Mouse (Mus musculus) MEL (cell line): ENCODE results near the gene Syt3. TPM values are rescaled to one million over a fixed set of nuclear protein-coding genes. Genes with fewer than 3 reads are reported as not detected.

Experiments used
- DNase-seq: peaks from one replicate; pipeline ENCODE4 v3.0.0; 2011; ENCODE audit warnings: low read depth, low spot score
- H3K27ac ChIP-seq: 2 replicates; pipeline ENCODE4 v1.5.1; 2012; ENCODE audit warnings: low read depth, mild to moderate bottlenecking, control low read depth, low read length, moderate library complexity; ENCODE audit not compliant: control insufficient read depth
- H3K27me3 ChIP-seq, 2 experiments: fragments of 150-350 bp in 1 of 2; sonication (generic) in 1 of 2; 2 replicates each; pipeline ENCODE4 v1.6.1; 2012; ENCODE audit warnings: low read length in 2 of 2, mild to moderate bottlenecking in 2 of 2, improper control_type of control experiment in 1 of 2, moderate library complexity in 1 of 2; ENCODE audit not compliant: insufficient read depth in 2 of 2, control insufficient read depth in 1 of 2
- H3K36me3 ChIP-seq, 2 experiments: 2 replicates each; pipeline ENCODE4 v1.6.1; 2012 to 2014; ENCODE audit warnings: low read length in 2 of 2, improper control_type of control experiment in 1 of 2, inconsistent platforms in 1 of 2, mild to moderate bottlenecking in 1 of 2; ENCODE audit not compliant: insufficient read depth in 2 of 2, control insufficient read depth in 1 of 2
- H3K4me1 ChIP-seq, 2 experiments: fragments of 150-350 bp in 1 of 2; sonication (generic) in 1 of 2; 2 replicates each; pipeline ENCODE4 v1.6.1; 2012; ENCODE audit warnings: low read length in 2 of 2, improper control_type of control experiment in 1 of 2, mild to moderate bottlenecking in 1 of 2; ENCODE audit not compliant: insufficient read depth in 2 of 2, control insufficient read depth in 1 of 2
- H3K4me3 ChIP-seq, 2 experiments: fragments of 150-350 bp in 1 of 2; sonication (generic) in 1 of 2; 2 replicates each; pipeline ENCODE4 v1.5.1; 2012; ENCODE audit warnings: low read depth in 2 of 2, low read length in 2 of 2, mild to moderate bottlenecking in 2 of 2, moderate library complexity in 2 of 2, control low read depth in 1 of 2, improper control_type of control experiment in 1 of 2; ENCODE audit not compliant: control insufficient read depth in 1 of 2, insufficient read depth in 1 of 2
- H3K79me2 ChIP-seq: 2 replicates; pipeline ENCODE4 v1.6.1; 2012; ENCODE audit warnings: mild to moderate bottlenecking, low read length, moderate library complexity; ENCODE audit not compliant: control insufficient read depth, poor library complexity, insufficient read depth
- H3K9ac ChIP-seq: 2 replicates; pipeline ENCODE4 v1.6.1; 2012; ENCODE audit warnings: low read depth, mild to moderate bottlenecking, control low read depth, low read length, moderate library complexity; ENCODE audit not compliant: control insufficient read depth, poor library complexity, severe bottlenecking
- H3K9me3 ChIP-seq: fragments of 150-350 bp; sonication (generic); replicated peaks from 2 replicates; pipeline ENCODE4 v1.6.1; 2012; ENCODE audit warnings: mild to moderate bottlenecking, low read length, improper control_type of control experiment, moderate library complexity; ENCODE audit not compliant: insufficient read depth
- CHD1 ChIP-seq: IDR thresholded peaks from 2 replicates; pipeline ENCODE4 v1.6.1; 2012; ENCODE audit warnings: low read depth, mild to moderate bottlenecking, inconsistent platforms, low read length, improper control_type of control experiment
- CTCF ChIP-seq, 3 experiments: IDR thresholded peaks in 2 of 3; conservative IDR thresholded peaks in 1 of 3; 2 replicates each; pipeline ENCODE4 v1.5.1; 2011 to 2012; ENCODE audit warnings: low read length in 3 of 3, low read depth in 2 of 3, mild to moderate bottlenecking in 2 of 3, improper control_type of control experiment in 1 of 3, inconsistent platforms in 1 of 3, mixed read lengths in 1 of 3, moderate library complexity in 1 of 3; ENCODE audit not compliant: control insufficient read depth in 1 of 3, insufficient read depth in 1 of 3, poor library complexity in 1 of 3, severe bottlenecking in 1 of 3
- E2F4 ChIP-seq: IDR thresholded peaks from 2 replicates; pipeline ENCODE4 v1.6.1; 2011; ENCODE audit warnings: low read depth, low read length, improper control_type of control experiment, borderline replicate concordance
- ELF1 ChIP-seq: IDR thresholded peaks from 2 replicates; pipeline ENCODE4 v1.6.1; 2014; ENCODE audit warnings: low read depth, mild to moderate bottlenecking, inconsistent platforms, low read length, improper control_type of control experiment, moderate library complexity
- ETS1 ChIP-seq: IDR thresholded peaks from 2 replicates; pipeline ENCODE4 v1.6.1; 2012; ENCODE audit warnings: low read depth, mild to moderate bottlenecking, inconsistent platforms, low read length, improper control_type of control experiment, moderate library complexity
- HCFC1 ChIP-seq: IDR thresholded peaks from 2 replicates; pipeline ENCODE4 v1.6.1; 2012; ENCODE audit warnings: low read depth, mild to moderate bottlenecking, inconsistent platforms, low read length, improper control_type of control experiment, moderate library complexity
- KAT2A ChIP-seq: conservative IDR thresholded peaks from 2 replicates; pipeline ENCODE4 v1.6.1; 2012; ENCODE audit warnings: low read depth, low read length, improper control_type of control experiment, inconsistent platforms
- MAX ChIP-seq: IDR thresholded peaks from 2 replicates; pipeline ENCODE4 v1.6.1; 2011; ENCODE audit warnings: low read length, improper control_type of control experiment
- MEF2A ChIP-seq: IDR thresholded peaks from 2 replicates; pipeline ENCODE4 v1.6.1; 2014; ENCODE audit warnings: low read depth, mild to moderate bottlenecking, inconsistent platforms, low read length, improper control_type of control experiment; ENCODE audit not compliant: poor library complexity, insufficient replicate concordance, severe bottlenecking; ENCODE audit errors: extremely low read depth
- MXI1 ChIP-seq: IDR thresholded peaks from 2 replicates; pipeline ENCODE4 v1.6.1; 2011; ENCODE audit warnings: mild to moderate bottlenecking, low read depth, low read length, improper control_type of control experiment
- MYB ChIP-seq: IDR thresholded peaks from 2 replicates; pipeline ENCODE4 v1.6.1; 2011; ENCODE audit warnings: mild to moderate bottlenecking, low read depth, low read length, improper control_type of control experiment
- NELFE ChIP-seq: IDR thresholded peaks from 2 replicates; pipeline ENCODE4 v1.6.1; 2011; ENCODE audit warnings: low read depth, low read length, improper control_type of control experiment
- POLR2AphosphoS2 ChIP-seq: IDR thresholded peaks from 2 replicates; pipeline ENCODE4 v1.6.1; 2011; ENCODE audit warnings: low read length, improper control_type of control experiment
- POLR2AphosphoS5 ChIP-seq: IDR thresholded peaks from 2 replicates; pipeline ENCODE4 v1.6.1; 2012; ENCODE audit warnings: low read depth, borderline replicate concordance, mild to moderate bottlenecking, inconsistent platforms, low read length, moderate library complexity, mixed read lengths
- RAD21 ChIP-seq: IDR thresholded peaks from 2 replicates; pipeline ENCODE4 v1.6.1; 2011; ENCODE audit warnings: mild to moderate bottlenecking, low read depth, low read length, improper control_type of control experiment
- SMC3 ChIP-seq: IDR thresholded peaks from 2 replicates; pipeline ENCODE4 v1.6.1; 2011; ENCODE audit warnings: low read depth, low read length, improper control_type of control experiment
- TBP ChIP-seq: IDR thresholded peaks from 2 replicates; pipeline ENCODE4 v1.8.0; 2011; ENCODE audit warnings: low read depth, low read length, improper control_type of control experiment
- USF1 ChIP-seq: IDR thresholded peaks from 2 replicates; pipeline ENCODE4 v1.6.1; 2014; ENCODE audit warnings: low read depth, mild to moderate bottlenecking, inconsistent platforms, low read length, improper control_type of control experiment, moderate library complexity
- ZC3H11A ChIP-seq: IDR thresholded peaks from 2 replicates; pipeline ENCODE4 v1.6.1; 2012; ENCODE audit warnings: low read depth, mild to moderate bottlenecking, inconsistent platforms, low read length, improper control_type of control experiment
- ZKSCAN1 ChIP-seq: IDR thresholded peaks from 2 replicates; pipeline ENCODE4 v1.6.1; 2012; ENCODE audit warnings: low read depth, mild to moderate bottlenecking, inconsistent platforms, low read length, improper control_type of control experiment, moderate library complexity
- ZMIZ1 ChIP-seq: IDR thresholded peaks from 2 replicates; pipeline ENCODE4 v1.6.1; 2012; ENCODE audit warnings: low read depth, mild to moderate bottlenecking, inconsistent platforms, low read length, improper control_type of control experiment, moderate library complexity
- polyA plus RNA-seq, 2 experiments: library from polyadenylated mRNA; stranded (reverse) in 1 of 2; unstranded in 1 of 2; fragments of >175 nt in 1 of 2; fragments of >200 nt in 1 of 2; gene quantifications; 2 replicates each; pipeline versions ENCODE4 v1.2.1 to v1.2.4; 2012; ENCODE audit warnings: low replicate concordance in 2 of 2, low read depth in 1 of 2; ENCODE audit not compliant: insufficient read length in 2 of 2, insufficient read depth in 1 of 2, missing spikeins in 1 of 2
- total RNA-seq: library from RNA; depleted of rRNA; stranded (reverse); fragments of 300-350 nt; gene quantifications from 2 replicates; pipeline ENCODE4 v1.2.3, GENCODE M21; 2012

Gene Syt3
- total and polyA plus RNA-seq, 3 experiments = 0.08 to 0.56 TPM; not detected in 1

- TF ChIP-seq MEF2A (no peak), HCFC1 (no peak), RAD21 (no peak), CTCF (IDR thresholded peaks at IDR 0.05 in 2 of 3, conservative IDR thresholded peaks at IDR 0.05 in 1 of 3; ENCODE audit: control insufficient read depth in 1 of 3, insufficient read depth in 1 of 3, low read depth in 2 of 3, low read length in 3 of 3, poor library complexity in 1 of 3, severe bottlenecking in 1 of 3) (no peak), ZMIZ1 (no peak), CHD1 (no peak), ZKSCAN1 (no peak), TBP (no peak), POLR2AphosphoS5 (no peak)
- no peak overlapping the region for H3K9ac ChIP-seq
- H3K27me3 ChIP-seq = peaks cover 0 to 1% of the 10 kb centered on the region in 2 experiments; a peak in 3 of 4 replicates
Measured at GRCm38 (mm10) chr7:44439696-44440095, 55.8 kb downstream of the Syt3 start.

DNA sequence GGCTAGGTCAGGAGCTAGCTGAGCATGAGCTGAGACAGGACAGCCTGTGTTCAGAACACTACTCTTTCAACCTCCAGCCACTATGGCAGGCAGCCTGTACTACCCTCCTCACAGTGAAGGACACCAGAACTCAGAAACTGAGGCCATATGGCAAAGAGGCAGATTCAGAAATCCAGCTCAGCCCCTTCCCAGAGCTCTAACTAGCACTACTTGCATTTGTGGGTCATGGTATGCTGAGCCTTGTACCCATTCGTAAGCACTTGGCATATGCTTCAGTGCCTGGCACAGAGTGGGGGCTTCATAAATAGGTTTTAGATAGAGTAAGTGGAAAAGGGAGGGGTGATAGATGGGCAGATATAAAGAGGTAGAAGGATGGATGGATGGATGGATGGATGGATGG lies 56.6 kb downstream of the Syt3 start:
- no peak for DNase-seq
- no peak overlapping the region for H3K9ac ChIP-seq
- no peaks in the 10 kb centered on the region for H3K79me2 ChIP-seq
- H3K27me3 ChIP-seq = peaks cover 0 to 1% of the 10 kb centered on the region in 2 experiments; a peak in 3 of 4 replicates
- no peaks in the 10 kb centered on the region for H3K9me3 ChIP-seq
- TF ChIP-seq TBP (no peak), SMC3 (no peak), ZKSCAN1 (no peak), ZC3H11A (no peak), POLR2AphosphoS2 (no peak), MYB (no peak), NELFE (no peak), CTCF (IDR thresholded peaks at IDR 0.05 in 2 of 3, conservative IDR thresholded peaks at IDR 0.05 in 1 of 3; ENCODE audit: control insufficient read depth in 1 of 3, insufficient read depth in 1 of 3, low read depth in 2 of 3, low read length in 3 of 3, poor library complexity in 1 of 3, severe bottlenecking in 1 of 3) (no peak), ETS1 (no peak), KAT2A (no peak), MAX (no peak), USF1 (no peak), MXI1 (no peak), ELF1 (no peak), E2F4 (no peak)
- no peak overlapping the region for H3K4me3 ChIP-seq
- H3K36me3 ChIP-seq = no peaks in the 10 kb centered on the region
- H3K27ac ChIP-seq = no peak overlapping the region
- no peaks in the 10 kb centered on the region for H3K4me1 ChIP-seq

More at GRCm38 (mm10) chr7:44439696-44440095, 55.8 kb downstream of the Syt3 start:
- Histone ChIP-seq H3K27ac (no peak overlapping the region), H3K79me2 (no peaks in the 10 kb centered on the region), H3K4me1 (no peaks in the 10 kb centered on the region), H3K4me3 (no peak overlapping the region), H3K9me3 (no peaks in the 10 kb centered on the region), H3K36me3 (no peaks in the 10 kb centered on the region)
- no peak for DNase-seq
